Mouse (Mus musculus): Measurements from ENCODE around the gene Gp6. TPM values are rescaled to one million over a fixed set of nuclear protein-coding genes. Genes with fewer than 3 reads are reported as not detected.

Gp6 gene
- not detected in 2 replicates for polyA plus RNA-seq (2015; fragmentation: Nextera tagmentation; extraction: Ambion mirVana)

GRCm38 (mm10) chr7:4397730-4398129, at the start of gene Gp6:
TSS of gene Gp6 (minus strand) at chr7:4397744.

GRCm38 (mm10) chr7:4445216-4445791, 47.8 kb upstream of the Gp6 start, which contains the start of gene Rdh13:
TSS of gene Rdh13 (minus strand) at chr7:4445649.

GRCm38 (mm10) chr7:4337509-4337908, 60.0 kb downstream of the Gp6 start, which contains the start of gene Ncr1:
TSS of gene Ncr1 (plus strand) at chr7:4337724.

Small RNA genes within 50 kb of the gene (microRNA-seq; reads per million reads assigned to microRNA genes)
- gene Gm24605 (0 reads per million in 2 experiments), gene Gm24752 (0 reads per million in 2 experiments), gene Gm25349 (0 reads per million in 2 experiments)

Other genes with a start within 250 kb of the Gp6 start
- 3.2 and 4.1 TPM in 2 replicates for gene Leng9, start 247.4 kb downstream of the Gp6 start, polyA plus RNA-seq (2015; fragmentation: Nextera tagmentation; extraction: Ambion mirVana)
- gene Cdc42ep5, start 232.9 kb downstream of the Gp6 start, polyA plus RNA-seq (2015; fragmentation: Nextera tagmentation; extraction: Ambion mirVana), result 36.6 and 37.6 TPM in 2 replicates
- 0.09 and 0.13 TPM in 2 replicates for gene Lilra5, start 160.0 kb downstream of the Gp6 start, polyA plus RNA-seq (2015; fragmentation: Nextera tagmentation; extraction: Ambion mirVana)
- gene Ncr1, start 60.0 kb downstream of the Gp6 start, polyA plus RNA-seq (2015; fragmentation: Nextera tagmentation; extraction: Ambion mirVana), result not detected in 2 replicates
- gene Rdh13, start 47.9 kb upstream of the Gp6 start, polyA plus RNA-seq (2015; fragmentation: Nextera tagmentation; extraction: Ambion mirVana), result 19.4 and 23.9 TPM in 2 replicates
- 0.76 and 5.7 TPM in 2 replicates for gene Eps8l1, start 62.9 kb upstream of the Gp6 start, polyA plus RNA-seq (2015; fragmentation: Nextera tagmentation; extraction: Ambion mirVana)
- 25.2 and 28.3 TPM in 2 replicates for gene Ppp1r12c, start 103.9 kb upstream of the Gp6 start, polyA plus RNA-seq (2015; fragmentation: Nextera tagmentation; extraction: Ambion mirVana)
- 884 and 1,161 TPM in 2 replicates for gene Tnnt1, start 118.6 kb upstream of the Gp6 start, polyA plus RNA-seq (2015; fragmentation: Nextera tagmentation; extraction: Ambion mirVana)
- gene Tnni3, start 126.5 kb upstream of the Gp6 start, polyA plus RNA-seq (2015; fragmentation: Nextera tagmentation; extraction: Ambion mirVana), result 3.2 and 3.4 TPM in 2 replicates
- gene Dnaaf3, start 134.7 kb upstream of the Gp6 start, polyA plus RNA-seq (2015; fragmentation: Nextera tagmentation; extraction: Ambion mirVana), result 0.27 and 0.55 TPM in 2 replicates
- gene Syt5, start 149.8 kb upstream of the Gp6 start, polyA plus RNA-seq (2015; fragmentation: Nextera tagmentation; extraction: Ambion mirVana), result 0.10 and 0.31 TPM in 2 replicates
- not detected in 2 replicates for gene Ptprh, start 206.3 kb upstream of the Gp6 start, polyA plus RNA-seq (2015; fragmentation: Nextera tagmentation; extraction: Ambion mirVana)
- 0.26 and 0.62 TPM in 2 replicates for gene Tmem86b, start 233.7 kb upstream of the Gp6 start, polyA plus RNA-seq (2015; fragmentation: Nextera tagmentation; extraction: Ambion mirVana)